Mouse (Mus musculus) lung, adult 18-20 months (tissue): ENCODE measurements around the gene Slc36a2.

Experiments used
- DNase-seq, 2 experiments: peaks; one replicate each; pipeline ENCODE4 v3.0.0; 2022; ENCODE audit warnings: mixed read lengths in 2 of 2

The Slc36a2 gene

DNA sequence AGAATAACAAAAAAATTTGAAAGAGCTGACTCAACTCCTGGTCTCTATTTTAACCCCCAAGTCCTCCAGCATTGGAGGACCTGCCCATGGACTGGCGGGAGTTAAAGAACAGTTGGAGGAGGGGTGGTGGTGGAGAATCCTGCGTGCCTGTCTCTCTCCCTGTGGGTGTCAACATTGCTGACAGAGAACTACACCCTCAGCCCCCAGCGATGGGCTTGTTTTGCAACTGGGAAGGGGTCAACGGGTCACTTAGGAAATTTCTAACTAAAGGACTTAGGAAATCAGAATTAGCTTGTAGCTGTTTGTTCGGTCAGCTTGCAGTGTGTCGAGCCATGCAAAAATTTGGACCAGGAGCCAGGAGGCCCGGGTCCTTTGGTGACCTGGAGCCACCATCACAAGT, 1.8 kb downstream of the Slc36a2 start:
- peak; percentile 31 to 62 for DNase-seq

DNA sequence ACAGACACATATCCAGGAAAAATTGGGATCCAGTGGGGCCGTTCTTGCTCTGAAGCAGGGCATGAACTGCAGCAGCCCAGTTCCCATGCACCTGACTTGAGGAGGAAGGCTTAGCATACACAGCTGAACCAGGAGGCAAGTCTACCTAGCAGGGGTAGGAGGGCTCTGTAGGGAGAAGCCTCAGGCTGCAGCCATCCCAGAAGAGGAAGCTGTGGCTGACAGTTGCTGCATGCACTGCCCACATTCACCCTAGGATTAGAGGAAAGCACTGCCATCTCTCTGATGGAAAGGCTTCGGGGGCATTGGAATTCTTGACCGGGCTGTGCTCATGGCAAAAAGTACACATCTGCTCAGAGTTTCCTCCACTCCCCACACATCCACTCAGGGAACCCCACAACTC, 5.0 kb downstream of the Slc36a2 start:
- no peak for DNase-seq

DNA sequence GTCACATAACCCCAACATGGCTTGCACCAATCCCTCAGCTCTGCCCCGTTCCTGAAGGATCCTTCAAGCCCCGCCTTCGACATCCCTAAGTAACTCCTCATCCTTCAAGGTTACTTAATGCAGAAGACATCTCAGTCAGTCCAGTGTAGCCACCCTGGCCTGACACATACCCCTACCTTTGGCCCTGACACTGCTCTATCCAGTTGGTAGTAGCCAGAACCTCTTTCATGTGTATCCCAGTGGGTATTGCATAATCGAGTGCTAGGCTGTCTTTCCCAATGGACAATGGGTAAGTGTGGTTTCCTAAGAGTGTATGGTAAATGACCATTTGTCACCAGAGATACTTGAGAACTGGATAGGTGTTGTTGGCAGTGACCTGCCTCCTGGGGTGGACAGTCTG, 6.0 kb downstream of the Slc36a2 start:
- DNase-seq = no peak

DNA sequence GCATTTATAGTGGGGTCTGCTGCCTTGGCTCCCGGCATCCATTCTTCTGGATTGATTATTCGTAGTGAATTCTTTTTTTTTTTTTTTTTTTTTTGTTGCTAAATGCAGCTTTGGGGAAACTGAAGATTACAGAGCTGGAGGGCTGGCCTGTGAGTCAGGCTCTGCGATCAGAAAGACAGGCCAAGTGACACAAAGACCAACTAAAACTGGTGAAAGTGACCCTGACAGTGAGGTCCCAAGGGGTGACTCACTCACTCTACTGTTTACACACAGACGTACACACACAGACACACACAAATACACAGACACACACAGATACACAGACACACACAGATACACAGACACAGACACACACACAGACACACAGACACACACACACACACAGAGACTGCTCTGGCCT, 14.4 kb downstream of the Slc36a2 start:
- no peak for DNase-seq

DNA sequence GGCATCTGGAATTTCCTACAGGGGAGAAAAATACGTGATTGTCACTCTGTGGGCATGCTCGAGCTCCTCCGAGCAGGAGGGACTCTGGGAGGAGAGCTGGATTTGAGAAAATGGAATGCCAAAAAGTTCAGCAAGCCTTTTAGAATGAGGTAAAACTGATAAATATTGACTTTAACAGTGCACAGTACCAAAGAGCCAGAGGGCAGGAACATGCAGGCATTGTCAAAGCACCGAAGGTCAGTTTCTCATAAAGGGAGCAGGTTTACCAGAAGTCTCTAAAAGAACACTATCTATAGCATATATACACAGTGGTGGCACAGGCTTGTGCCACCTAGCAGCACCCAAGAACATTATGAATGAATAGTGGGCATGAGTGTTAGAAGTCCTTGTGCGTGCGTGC, 16.0 kb downstream of the Slc36a2 start:
- DNase-seq = no peak

DNA sequence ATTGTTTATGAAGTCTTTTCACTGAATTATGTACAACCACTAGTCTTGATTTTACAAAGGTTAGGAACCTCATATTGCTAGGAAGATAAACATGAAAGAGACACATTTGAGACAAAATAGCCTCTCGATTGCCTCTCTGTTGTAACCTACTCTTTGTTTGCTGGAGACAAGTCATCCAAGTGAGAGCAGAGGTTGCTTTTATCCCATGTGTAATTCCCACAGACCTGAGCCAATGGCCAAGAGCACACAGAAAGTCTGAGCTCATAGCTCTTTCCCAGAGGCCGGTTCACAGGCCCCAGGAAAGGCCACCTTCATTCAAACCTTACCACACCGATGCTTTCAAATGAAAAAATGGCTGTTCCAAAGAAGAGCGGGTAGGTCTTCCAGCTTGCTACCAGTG, 16.4 kb downstream of the Slc36a2 start:
- DNase-seq = no peak

DNA sequence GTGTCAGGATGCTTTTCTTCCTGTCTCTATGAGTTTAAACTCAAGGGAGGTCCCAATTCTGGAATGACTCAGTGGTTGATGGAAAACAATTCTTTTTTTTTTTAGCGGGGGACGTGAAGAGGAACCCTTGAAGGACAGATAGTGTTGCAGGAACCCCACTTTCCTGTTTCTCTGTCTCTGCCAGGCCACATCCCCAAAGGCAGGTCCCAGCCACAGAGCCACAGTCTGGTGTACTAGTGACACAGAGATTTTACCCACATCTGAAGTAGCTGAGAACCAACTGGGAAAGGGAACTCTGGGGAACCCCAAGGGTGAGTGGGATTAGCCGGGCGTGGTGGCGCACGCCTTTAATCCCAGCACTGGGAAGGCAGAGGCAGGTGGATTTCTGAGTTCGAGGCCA, 19.1 kb downstream of the Slc36a2 start:
- DNase-seq = no peak

DNA sequence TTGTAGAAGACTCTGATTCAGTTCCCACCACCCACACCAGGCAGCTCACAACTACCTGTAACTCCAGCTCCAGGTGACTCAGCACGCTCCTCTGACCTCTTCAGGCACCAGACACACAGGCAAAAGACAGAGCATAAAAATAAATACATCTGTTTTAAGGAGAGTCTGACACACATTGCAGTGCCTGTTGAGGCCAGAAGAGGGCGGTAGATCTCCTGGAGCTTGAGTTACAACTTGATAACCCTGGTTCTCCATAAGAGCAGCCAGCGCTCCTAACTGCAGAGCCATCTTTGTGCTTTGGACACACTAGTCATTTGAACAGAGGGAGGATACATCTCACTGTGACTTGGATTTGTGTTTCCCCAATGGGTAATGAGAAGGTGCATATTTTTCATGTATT, 20.2 kb downstream of the Slc36a2 start:
- DNase-seq = peak; percentile 34 to 52

DNA sequence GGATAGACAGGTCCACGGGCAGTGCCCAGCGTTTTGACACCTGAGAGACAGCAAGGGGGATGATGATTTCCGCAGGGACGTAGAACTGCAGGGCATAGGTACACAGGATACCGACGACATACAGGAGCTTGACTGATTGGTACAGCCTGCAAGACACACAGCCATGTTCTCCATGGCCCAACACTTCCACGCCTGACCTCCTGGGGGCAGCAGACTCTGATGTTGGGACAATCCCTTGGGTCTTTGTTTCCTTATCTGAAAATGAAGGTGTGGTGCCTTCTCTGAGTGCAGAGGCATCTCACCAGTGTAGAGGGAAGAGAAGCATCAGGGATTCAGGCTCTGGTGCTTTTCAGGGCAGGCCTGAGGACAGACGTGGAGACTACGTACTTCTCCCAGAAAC, 22.2 kb downstream of the Slc36a2 start:
- DNase-seq = peak; percentile 21 to 47

DNA sequence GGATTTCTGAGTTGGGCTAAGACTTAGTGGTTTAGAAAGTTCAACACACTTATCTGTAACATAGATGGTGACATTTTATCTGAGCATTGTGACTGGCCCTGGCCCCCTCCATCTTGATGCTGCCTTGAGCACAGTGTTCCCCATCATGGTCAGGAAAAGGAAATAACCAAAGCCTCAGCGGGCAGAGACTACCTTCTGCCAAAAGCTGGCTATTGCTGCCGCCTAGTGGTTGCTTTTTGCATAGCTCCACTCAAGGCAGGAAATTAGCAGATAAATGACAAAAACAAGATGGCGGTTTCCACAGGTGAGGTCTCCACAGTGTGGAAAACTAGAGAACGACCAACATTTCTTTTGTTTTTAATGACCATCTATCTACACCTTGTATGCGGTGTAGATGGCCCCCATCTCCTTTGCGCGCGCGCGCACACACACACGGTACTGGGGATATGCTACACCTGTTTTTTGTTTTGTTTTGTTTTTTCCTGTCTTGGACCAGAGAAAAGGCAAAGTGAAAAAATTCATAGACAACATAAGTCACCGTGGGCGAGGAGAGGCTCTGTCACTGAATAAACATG, 26.0 kb downstream of the Slc36a2 start:
- DNase-seq = peak; percentile 80

DNA sequence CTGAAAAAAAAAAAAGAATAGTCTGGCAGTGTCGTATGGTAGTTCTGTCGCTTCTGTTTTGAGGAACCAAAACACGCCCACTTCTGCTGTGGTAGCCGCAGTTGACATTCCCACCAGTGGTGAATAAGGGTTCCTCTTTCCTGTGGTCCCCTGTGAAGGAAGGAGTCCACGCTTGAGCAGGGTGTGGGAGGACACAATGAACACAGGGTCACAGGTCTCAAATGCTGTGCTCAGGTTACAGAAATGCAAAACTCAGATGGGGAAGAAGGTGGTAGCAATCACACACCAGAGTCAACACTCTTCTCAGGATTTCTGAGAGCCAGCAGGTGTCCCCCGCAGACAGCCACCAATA, 29.8 kb downstream of the Slc36a2 start:
- DNase-seq = peak; percentile 59 to 65

DNA sequence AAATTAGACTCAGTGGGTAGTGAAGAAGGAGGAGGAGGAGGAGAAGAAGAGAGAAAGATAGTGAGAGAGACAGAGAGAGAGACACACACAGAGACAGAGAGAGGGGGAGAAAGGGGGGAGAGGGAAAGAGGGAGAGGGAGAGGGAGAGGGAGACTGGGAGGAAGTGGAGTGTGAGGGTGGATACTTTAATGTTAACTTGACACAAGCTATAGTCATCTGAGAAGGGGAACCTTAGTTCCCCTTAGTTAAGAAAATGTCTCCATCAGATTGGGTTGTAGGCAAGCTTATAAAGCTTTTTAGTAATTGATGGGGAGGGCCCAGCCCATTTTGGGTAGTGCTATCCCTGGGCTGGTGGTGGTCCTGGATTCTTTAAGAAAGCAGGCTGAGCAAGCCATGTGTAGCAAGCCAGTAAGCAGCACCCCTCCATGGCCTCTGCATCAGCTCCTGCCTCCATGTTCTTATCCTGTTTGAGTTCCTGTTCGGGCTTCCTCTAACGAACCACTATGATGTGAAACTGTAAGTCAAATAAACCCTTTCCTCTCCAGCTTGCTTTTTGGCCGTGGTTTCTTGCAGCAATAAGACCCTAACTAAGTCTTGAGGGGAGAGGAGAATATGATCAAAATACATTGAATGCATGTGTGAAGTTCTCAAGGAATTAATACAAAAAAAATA, 30.3 kb downstream of the Slc36a2 start:
- no peak for DNase-seq

DNA sequence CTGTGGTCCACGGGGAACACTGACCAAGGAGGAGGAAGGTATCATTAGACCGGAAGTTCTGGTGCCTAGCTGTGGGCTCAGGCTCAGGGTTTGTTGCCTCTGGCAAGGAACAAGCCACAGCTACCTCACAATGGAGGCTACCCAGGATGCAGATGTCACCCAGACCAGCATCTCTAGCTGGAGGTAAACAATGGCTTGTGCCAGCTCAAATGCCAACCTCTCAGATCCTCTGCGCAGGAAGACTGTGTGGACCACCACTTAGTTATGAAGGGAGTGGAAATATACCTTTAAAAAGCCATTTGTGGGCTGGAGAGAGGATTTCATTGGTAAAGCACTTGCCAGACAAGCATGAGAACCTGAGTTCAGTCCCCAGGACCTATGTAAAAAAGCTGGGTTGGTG, 33.3 kb downstream of the Slc36a2 start, which contains the start of gene Slc36a3:
Gene Slc36a3, minus strand, starts transcription at position 101 of the 400 bp plus-strand sequence.
- no peak for DNase-seq

DNA sequence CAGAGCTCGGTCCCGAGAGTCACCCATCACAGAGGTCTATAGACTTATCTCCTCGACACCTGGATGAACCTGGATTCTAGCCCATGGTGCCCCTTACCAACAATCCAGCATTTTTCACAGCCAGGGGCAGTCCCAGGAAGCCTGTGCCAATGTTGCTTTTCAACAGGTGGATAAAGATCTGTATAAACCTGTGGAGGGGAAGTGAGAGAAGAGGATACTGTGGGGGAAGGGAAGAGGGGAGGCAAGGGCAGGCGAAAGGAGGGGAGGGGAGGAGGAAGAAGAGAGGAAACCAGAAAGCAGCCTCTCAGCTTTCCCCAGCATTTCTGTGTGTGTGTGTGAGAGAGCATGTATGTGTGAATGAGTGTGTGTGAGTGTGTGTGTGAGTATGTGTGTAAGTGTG, 36.4 kb downstream of the Slc36a2 start:
- DNase-seq = no peak

DNA sequence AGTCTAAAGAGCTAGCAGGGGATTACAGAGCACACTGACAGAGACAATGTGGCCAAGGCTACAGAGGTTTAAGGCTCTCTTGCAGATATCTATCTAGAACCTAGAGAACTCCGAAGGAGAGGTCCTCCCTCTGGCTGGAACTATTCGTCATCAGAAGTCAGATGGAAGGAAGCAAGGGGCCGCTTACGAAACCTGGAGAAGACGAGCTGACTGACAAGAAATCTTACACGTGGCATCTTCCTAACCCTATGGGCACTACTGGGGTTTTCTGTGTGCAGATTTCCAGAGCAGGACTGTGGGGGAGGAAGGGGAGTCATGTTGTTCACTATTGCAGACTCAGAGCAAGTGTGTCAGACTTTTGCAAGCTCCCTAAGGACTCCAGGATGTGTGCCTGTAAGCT, 37.5 kb downstream of the Slc36a2 start:
- DNase-seq = peak in 1 of 2 experiments; percentile 12

DNA sequence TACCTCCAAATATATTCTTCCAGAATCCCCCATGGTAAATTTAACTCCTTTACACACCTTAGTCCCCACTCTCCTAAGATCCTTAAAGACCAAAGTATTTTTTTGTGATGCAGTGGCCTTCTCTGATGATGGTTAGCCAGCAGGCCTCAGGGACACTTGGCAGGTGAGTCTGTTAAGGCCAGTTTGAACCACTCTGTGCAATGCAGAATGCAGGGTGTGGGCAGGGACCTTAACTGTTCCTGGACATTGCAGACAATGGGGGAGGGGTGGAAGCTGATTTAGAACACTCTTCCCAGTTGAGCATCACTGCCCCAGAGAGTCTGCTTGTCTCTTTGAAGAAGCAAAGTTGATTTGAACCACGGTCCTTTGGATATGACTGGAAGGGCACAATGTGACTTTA, 38.0 kb downstream of the Slc36a2 start:
- no peak for DNase-seq

DNA sequence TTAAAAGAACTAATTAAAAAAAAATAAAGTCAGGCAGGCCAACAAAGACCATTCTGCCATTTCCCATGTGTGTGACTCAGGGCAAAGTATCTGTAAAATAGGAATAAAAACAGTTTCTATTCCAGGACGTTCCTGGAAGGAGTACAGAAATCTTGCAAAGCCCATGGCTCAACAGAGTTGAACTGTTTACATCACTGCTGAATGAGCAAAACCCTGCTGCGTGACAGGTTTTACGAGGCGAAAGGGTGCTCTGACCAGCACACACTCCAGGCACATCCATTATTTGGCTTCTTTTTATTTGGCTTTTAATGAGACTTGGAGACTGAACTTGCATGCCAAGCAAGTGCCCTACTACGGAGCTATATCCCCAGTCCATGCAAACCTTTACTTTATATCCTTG, 40.9 kb downstream of the Slc36a2 start:
- no peak for DNase-seq

DNA sequence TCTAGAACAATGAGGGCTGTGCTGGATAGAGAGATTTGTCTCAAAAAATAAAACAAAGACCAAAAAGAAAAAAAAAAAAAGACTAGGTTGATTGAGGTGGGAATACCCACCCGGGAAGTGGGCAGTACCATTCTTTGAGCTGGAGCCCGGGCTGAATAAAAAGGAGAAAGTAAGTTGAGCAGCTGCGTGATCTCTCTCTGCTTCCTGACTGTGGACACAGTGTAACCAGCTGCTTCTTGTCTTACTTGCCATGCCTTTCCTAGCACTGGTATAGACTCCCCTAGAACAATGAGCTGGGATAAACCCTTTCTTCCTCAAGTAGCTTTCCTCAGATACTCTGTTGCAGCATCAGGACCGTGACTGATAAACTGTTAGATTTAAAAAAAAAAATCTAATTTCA, 43.4 kb downstream of the Slc36a2 start:
- no peak for DNase-seq

DNA sequence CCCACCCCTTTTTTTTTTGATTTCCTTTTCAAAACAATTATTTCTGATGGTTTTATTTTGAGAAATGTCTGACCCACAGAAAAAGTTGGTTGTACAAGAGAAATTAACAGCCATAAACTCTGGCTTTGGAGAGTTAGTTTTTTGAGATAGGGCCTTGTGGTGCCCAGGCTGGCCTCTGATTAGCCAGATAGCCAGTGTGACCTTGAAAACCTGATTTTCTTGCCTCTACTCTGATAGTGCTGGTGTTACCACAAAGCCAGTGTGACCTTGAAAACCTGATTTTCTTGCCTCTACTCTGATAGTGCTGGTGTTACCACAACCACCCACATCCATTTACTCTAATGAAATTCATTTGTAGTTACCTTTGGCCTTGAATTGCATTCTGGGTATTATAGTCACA, 47.2 kb downstream of the Slc36a2 start:
- no peak for DNase-seq

DNA sequence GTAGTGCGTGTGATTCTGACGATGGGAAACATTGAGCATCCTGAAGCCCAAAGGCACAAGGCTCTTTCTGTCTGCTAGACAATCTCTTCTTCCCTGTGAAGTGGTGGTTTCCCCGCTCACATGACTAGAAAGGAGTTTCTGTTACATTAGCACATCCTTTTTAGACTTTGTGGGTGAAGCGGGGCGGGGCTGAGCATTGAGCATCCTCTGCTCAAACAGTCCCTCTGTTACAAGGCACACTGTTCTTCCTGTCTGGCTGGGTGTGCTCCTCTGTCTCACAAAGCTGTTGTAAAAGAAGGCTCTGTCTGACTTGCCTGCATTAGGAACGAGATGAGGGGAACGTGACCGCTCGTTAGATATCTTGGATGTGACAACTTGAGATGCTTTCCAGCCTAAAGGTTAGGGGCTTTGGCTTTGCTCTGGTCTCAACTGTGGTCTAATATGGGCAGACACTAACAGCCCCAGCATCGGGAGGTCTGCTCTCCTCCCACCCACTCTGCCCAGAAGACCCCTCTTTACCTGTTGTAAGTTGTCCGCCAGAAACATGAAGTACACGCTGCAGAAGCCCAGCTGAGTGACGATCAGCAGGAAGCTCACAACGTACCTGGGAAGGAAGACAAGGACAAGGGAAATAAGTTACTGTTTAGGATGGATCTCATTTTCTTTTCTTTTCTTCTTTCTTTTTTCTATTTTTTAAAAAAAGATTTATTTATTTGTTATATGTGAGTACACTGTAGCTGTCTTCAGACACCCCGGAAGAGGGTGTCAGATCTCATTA, 47.9 kb downstream of the Slc36a2 start:
- peak; percentile 42 to 50 for DNase-seq

DNA sequence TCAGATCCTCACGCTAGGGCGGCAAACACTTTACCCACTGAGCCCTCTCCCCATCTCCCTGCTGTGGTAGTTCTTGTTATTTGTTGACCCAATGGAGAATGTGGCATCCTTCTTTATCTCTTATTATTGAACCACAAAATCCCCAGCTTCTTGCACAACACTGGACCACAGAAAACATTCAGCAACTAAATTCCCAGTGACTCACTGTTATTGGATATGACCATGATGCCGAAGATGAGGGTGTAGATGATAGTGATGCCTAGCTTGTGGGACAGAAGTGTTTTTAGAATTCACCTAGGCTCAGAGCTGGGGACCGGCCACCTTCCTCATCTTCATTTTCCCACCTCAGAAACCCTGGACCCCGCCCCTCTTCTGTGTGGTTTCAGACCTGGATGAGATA, 50.0 kb downstream of the Slc36a2 start:
- no peak for DNase-seq

DNA sequence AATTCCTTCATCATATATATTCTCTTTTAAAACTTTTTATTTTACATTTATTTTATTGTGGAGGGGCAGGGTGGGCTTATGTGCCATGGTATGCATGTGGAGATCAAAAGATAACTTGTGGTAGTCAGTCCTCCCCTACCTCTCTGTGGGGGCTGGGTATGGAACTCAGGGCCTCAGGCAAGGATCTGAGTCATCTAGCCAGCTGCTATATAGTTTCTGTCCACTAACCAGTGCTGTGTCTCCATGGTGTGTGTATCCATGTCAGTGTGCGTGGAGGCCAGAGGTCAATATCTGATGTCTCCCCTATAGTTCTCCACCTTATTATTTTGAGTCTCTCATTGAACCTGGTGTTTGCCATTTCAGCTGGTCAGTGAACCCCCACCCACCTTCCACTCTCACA, 50.5 kb downstream of the Slc36a2 start:
- DNase-seq = no peak

DNA sequence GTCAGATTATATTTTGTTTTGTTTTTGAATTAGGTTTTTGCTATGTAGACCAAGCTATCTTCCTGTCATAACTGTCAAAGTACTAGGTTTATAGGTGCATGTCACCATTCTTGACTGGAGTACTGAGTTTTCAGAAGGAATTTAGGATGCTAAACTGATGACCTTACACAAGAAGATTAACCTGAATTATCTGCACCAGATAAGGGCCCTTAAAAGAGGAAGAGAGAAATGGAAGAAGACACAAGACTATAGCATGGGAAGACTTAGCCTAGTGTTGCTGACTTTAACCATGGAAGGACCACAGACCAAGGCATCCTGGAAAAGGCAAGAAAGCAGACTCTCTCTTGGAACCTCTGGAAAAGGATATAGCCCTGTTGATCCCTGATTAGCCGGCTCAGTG, 51.7 kb downstream of the Slc36a2 start:
- DNase-seq = no peak

DNA sequence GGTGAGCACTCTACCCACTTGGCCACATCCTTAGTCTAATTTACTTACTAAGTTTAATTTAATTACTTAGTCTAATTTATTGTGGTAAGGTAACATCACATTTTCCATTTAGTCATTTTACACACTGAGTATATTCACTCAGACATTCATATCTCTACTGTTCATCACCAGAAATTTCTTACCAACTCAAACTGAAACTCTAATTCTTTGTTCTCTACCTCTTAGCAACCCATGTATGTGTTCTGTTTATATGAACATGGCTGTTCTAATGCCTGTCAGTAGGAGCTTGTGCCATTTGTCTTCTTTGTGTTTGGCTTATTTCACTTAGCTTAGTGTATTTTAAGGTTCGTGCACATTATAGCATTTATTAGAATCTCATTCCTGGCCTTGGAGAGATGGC, 52.9 kb downstream of the Slc36a2 start:
- no peak for DNase-seq
